Mouse (Mus musculus) lung, postnatal 0 days (tissue): ENCODE measurements around the gene Brd7. TPM values are rescaled to one million over a fixed set of nuclear protein-coding genes. Genes with fewer than 3 reads are reported as not detected.

ENCODE experiments used
- ATAC-seq: fragments of 200-750 bp; cut with Nextera tagmentation; 2 replicates; pipeline ENCODE4 v1.8.0; 2017; ENCODE audit warnings: moderate library complexity
- DNase-seq: peaks from one replicate; pipeline ENCODE4 v3.0.0-alpha.2; 2016; ENCODE audit warnings: low spot score
- H3K27ac ChIP-seq: fragments of 300-500 bp; sonication (generic); 2 replicates; pipeline ENCODE4 v1.5.1; 2014; ENCODE audit warnings: antibody characterized with exemption, mild to moderate bottlenecking, low read length, mixed read lengths
- H3K27me3 ChIP-seq: fragments of 300-500 bp; sonication (generic); replicated peaks from 2 replicates; pipeline ENCODE4 v1.6.1; 2014; ENCODE audit warnings: low read length, mixed read lengths; ENCODE audit not compliant: insufficient read depth
- H3K36me3 ChIP-seq: fragments of 300-500 bp; sonication (generic); 2 replicates; pipeline ENCODE4 v1.6.1; 2014; ENCODE audit warnings: low read length, mixed read lengths; ENCODE audit not compliant: insufficient read depth
- H3K4me1 ChIP-seq: fragments of 300-500 bp; sonication (generic); 2 replicates; pipeline ENCODE4 v1.6.1; 2014; ENCODE audit warnings: antibody characterized with exemption, low read depth, low read length, mixed read lengths; ENCODE audit not compliant: insufficient read depth
- H3K4me2 ChIP-seq: fragments of 300-500 bp; sonication (generic); replicated peaks from 2 replicates; pipeline ENCODE4 v1.6.1; 2014; ENCODE audit warnings: low read depth, mild to moderate bottlenecking, low read length, moderate library complexity, mixed read lengths
- H3K4me3 ChIP-seq: fragments of 300-500 bp; sonication (generic); 2 replicates; pipeline ENCODE4 v1.5.1; 2014; ENCODE audit warnings: low read depth, low read length
- H3K9ac ChIP-seq: fragments of 300-500 bp; sonication (generic); replicated peaks from 2 replicates; pipeline ENCODE4 v1.6.1; 2014; ENCODE audit warnings: low read depth, mild to moderate bottlenecking
- H3K9me3 ChIP-seq: fragments of 300-500 bp; sonication (generic); 2 replicates; pipeline ENCODE4 v1.6.1; 2016; ENCODE audit warnings: low read length, mixed read lengths
- CTCF ChIP-seq: IDR thresholded peaks from 2 replicates; pipeline ENCODE4 v1.5.1; 2016; ENCODE audit warnings: antibody characterized with exemption, mild to moderate bottlenecking
- EP300 ChIP-seq: IDR thresholded peaks from 2 replicates; pipeline ENCODE4 v1.6.1; 2016; ENCODE audit warnings: antibody characterized with exemption, mild to moderate bottlenecking, control low read depth
- WGBS: fragments of 180-500 bp; shearing (Covaris S2); extraction: QIAGEN DNeasy Blood & Tissue Kit; methylation state at CpG from one replicate; pipeline ENCODE4 v1.1.7; 2014; 5-methylcytosine and 5-hydroxymethylcytosine counted together
- polyA plus RNA-seq: library from polyadenylated mRNA; unstranded; fragments of >200 nt; fragmentation: Nextera tagmentation; extraction: Ambion mirVana; gene quantifications from 2 replicates; pipeline ENCODE4 v1.2.1, GENCODE M21; 2015

Gene Brd7
- polyA plus RNA-seq, 1 experiment from 2014 or later, result 116 TPM

DNA sequence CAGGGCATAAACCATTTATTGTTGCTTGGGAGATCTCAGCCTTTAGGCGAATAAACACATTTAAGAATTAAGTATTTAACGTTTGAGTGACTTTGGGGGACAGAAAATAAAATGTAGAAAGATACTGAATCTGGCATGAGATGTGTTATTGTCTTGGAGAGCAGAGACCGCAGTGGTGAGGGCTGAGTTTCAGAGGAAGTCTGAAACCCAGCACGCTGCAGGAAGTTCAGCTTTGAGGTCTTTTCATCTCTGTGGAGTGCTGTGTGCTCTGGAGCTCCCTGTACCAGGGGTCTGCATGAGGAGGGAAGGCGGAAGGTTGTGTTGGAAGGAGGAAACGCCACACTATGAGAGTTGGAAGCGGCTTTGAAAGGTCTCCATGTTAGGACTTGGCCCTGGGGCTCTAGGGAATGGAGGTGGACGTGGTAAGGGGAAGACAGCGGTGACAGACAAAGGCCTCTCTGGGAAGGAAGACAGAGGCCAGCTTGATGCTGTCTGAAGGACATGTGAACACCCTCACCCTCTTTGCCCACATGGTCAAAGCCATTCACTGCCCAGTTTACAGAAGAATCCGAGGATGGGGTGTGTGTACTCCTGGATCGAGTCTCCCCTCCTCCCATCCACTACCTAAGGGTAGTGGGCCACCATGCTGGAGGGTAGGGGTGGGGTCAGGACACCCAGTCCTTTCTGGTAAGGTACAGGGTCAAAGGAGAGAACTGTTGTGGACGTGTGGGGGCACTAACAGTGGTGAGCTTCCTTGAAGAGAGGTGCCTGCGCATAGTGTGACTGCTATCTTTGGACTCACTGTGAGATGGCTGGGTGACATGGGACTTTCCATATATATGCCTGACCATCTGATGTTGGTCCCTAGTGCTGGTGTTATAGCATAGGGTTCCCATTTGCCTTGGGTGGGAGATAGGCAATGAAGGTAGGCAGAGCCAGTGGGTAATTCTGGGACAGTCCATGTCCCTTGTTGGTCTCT is 71.4 kb downstream of the Brd7 start:
- DNase-seq, result no peak
- Histone ChIP-seq H3K36me3 (0 out of 2 replicates have a peak, but pooled peaks cover under 1% of the 10 kb centered on the region), H3K9me3 (no peaks in the 10 kb centered on the region), H3K27ac (no peak overlapping the region), H3K4me2 (no peak overlapping the region), H3K4me3 (no peak overlapping the region), H3K4me1 (no peaks in the 10 kb centered on the region), H3K9ac (no peak overlapping the region), H3K27me3 (no peaks in the 10 kb centered on the region)
- ATAC-seq, result no peak
- WGBS, result 71% methylated on average over 13 of the region's 13 CpGs
- TF ChIP-seq EP300, result no peak
- no peak for TF ChIP-seq CTCF

DNA sequence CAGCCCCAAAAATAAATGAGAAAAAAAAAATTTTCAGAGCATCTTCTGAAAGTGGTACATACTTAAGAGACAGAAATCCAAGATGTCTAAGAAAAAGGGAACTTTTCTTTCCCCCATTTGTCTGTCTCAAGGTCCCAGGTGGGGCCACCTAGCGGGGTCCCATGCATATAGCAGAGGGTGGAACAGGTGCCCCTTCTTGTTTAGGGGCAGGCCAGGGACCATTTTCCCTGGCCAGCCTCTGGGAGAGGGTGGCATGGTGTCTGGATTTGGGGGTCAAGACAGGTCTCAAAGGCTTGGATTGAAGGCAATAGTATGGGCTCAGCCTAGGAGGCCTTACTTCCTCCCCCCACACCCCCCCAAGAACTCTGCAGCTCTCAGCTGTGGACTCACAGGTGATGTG is 72.1 kb downstream of the Brd7 start:
- H3K4me2 ChIP-seq, result no peak overlapping the region
- no peaks in the 10 kb centered on the region for H3K36me3 ChIP-seq
- no peaks in the 10 kb centered on the region for H3K4me1 ChIP-seq
- no peak overlapping the region for H3K9ac ChIP-seq
- no peak for TF ChIP-seq EP300
- no peak for TF ChIP-seq CTCF
- no peak overlapping the region for H3K4me3 ChIP-seq
- no peaks in the 10 kb centered on the region for H3K9me3 ChIP-seq
- H3K27me3 ChIP-seq, result no peaks in the 10 kb centered on the region
- H3K27ac ChIP-seq, result no peak overlapping the region
- ATAC-seq, result no peak
- WGBS, result 73% methylated on average over 1 of the region's 1 CpGs
- DNase-seq, result no peak

DNA sequence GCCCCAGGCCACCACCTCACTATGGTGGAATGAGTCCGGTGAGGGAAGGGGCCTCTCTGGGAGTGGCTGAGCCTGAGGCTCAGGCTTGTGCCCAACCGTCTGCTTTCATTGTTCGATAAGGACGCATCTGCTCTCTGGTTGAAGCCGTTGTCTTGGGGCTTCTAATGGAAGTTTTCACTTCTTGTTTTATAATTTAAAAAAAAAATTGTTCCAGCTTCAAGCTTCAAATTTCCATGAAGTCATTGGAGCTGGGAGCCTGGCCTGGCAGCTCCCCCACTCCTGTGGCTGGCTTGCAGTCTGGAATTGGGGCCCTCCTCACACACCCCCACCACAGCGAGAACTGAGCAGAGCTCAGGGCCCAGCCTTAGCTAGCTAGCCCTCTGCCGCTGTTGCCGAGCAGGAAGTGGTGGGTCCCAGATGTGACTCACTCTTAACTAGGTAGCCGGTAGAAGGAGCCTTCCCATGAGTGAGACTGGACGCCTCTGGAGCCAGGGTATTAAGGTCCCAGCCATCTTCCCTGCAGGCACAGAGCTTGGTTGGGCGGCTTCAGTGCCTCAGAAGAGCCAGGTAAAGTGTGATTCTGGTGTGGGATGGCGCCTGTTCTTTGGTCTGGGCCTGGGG is 73.3 kb downstream of the Brd7 start:
- no peak overlapping the region for H3K4me2 ChIP-seq
- no peak for DNase-seq
- WGBS, result 70% methylated on average over 12 of the region's 12 CpGs
- H3K27me3 ChIP-seq, result no peaks in the 10 kb centered on the region
- H3K36me3 ChIP-seq, result no peaks in the 10 kb centered on the region
- ATAC-seq, result peak; percentile 27
- H3K9me3 ChIP-seq, result no peaks in the 10 kb centered on the region
- H3K4me1 ChIP-seq, result no peaks in the 10 kb centered on the region
- H3K4me3 ChIP-seq, result no peak overlapping the region
- H3K27ac ChIP-seq, result 0 out of 2 replicates have a peak overlapping the region, but pooled peaks have one; percentile 38
- no peak for TF ChIP-seq CTCF
- no peak for TF ChIP-seq EP300
- H3K9ac ChIP-seq, result no peak overlapping the region

DNA sequence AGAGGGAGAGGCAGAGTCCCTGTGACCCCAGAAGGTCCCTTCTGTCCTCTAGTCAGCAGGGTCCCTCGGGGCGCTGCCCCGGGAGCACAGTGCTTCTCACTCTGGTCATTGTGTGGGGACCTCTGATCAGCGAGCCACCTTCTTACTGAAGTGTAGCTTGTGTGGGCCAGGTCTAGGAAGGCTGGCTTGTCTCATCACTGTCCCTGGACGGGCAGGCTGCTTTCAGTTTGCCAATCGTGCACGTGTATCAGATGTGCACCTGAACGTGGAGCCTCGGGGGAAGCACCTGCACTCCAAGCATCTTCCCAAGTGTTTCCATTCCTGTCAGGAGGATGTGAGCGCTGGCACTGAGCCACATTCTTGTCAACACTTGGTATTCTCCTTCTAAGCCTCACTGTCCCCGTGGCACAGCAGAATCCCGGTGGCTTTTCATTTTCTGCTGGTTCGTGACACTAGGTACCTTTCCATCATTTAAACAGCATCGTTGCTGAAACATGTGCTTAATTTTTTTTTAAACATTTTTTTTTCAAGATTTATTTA is 75.5 kb downstream of the Brd7 start:
- DNase-seq (no peak), ATAC-seq (no peak)
- Histone ChIP-seq H3K36me3 (no peaks in the 10 kb centered on the region), H3K9me3 (no peaks in the 10 kb centered on the region), H3K27me3 (no peaks in the 10 kb centered on the region), H3K4me3 (no peak overlapping the region), H3K4me1 (peaks cover 5% of the 10 kb centered on the region; the same call in 1 of the 2 replicates), H3K4me2 (no peak overlapping the region), H3K9ac (no peak overlapping the region), H3K27ac (no peak overlapping the region)
- 58% methylated on average over 14 of the region's 14 CpGs for WGBS
- no peak for TF ChIP-seq CTCF
- no peak for TF ChIP-seq EP300

DNA sequence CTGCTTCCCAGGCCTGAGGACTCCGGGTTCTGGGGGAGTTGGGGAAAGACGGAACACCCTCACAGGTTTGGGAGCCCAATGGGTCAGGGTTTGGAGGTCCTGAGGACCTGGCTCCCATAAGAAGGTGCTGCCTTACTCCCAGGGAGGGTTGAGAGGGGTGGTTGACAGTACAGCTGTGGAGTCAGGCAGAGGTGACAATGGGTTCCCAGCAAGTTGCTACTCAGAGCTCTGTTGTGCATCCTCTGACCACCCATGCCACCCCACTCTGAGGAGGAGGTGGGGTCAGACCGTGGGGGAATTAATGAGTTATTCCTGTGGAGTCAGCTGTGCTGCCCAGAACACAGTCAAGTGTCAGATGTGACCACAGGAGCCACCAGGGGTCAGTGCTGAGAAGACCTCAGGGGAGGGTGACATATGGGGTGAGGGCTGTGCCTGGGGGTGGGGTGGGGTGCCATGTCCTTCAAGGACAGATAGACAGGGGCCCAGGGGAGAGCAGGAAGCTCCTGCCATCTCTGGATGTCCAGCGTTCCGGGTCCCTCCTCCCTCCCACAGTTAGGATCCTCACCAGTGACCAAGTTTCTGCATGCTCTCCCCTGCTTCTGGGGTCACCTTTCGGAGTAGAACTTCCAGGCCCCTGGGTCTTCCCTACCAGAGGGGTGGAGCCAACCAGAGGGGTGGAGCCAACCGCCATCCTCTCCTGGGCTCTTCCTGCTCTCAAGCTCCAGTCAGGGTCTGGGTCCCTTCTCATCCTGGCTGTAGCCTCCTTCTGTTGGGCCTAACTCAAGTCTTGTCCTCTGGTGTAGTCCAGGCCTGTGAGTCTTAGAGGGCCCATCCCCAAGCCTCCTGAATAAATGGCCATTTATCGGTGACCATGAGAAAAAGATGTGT is 76.3 kb downstream of the Brd7 start:
- H3K9ac ChIP-seq, result no peak overlapping the region
- ATAC-seq (no peak), DNase-seq (no peak)
- no peak overlapping the region for H3K27ac ChIP-seq
- H3K4me3 ChIP-seq, result no peak overlapping the region
- H3K4me1 ChIP-seq, result peaks cover 5% of the 10 kb centered on the region; the same call in 1 of the 2 replicates
- no peak overlapping the region for H3K4me2 ChIP-seq
- H3K36me3 ChIP-seq, result no peaks in the 10 kb centered on the region
- TF ChIP-seq EP300 (no peak), CTCF (peak; percentile 45)
- WGBS, result 88% methylated on average over 8 of the region's 8 CpGs
- no peaks in the 10 kb centered on the region for H3K9me3 ChIP-seq
- H3K27me3 ChIP-seq, result no peaks in the 10 kb centered on the region

DNA sequence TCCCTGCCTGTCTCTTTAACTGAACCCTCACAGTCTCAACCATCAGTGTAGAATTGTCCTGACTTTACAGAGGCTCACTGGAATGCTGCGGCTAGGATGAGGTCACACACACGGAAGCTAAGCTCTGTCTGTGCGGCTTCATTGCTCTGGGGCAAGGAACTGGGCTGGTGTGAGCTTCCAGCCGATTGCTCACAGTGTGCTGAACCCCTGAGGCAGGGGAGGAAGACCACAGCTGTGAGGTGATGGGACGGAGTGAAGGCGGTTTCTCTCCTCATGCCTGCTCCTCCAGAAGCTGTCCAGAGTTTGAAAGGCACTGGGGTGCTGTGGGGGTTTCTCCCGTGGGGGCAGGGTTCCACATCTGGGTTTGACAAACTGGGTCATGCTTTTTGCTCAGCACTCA is 77.3 kb downstream of the Brd7 start:
- Histone ChIP-seq H3K27me3 (no peaks in the 10 kb centered on the region), H3K36me3 (no peaks in the 10 kb centered on the region), H3K4me3 (no peak overlapping the region), H3K4me1 (peaks cover 5% of the 10 kb centered on the region; the same call in 1 of the 2 replicates), H3K4me2 (no peak overlapping the region), H3K27ac (no peak overlapping the region), H3K9me3 (no peaks in the 10 kb centered on the region), H3K9ac (no peak overlapping the region)
- peak; percentile 25 for DNase-seq
- 50% methylated on average over 7 of the region's 7 CpGs for WGBS
- TF ChIP-seq EP300, result no peak
- TF ChIP-seq CTCF, result no peak
- peak; percentile 51 for ATAC-seq
